Mouse (Mus musculus): ENCODE measurements at regions not wholly inside any gene's neighbourhood (a gene's known extent, or its start where the extent isn't known, plus 50 kb on each side); places are given as distances from the start of the nearest gene placed in this dataset.
"Not testable (repeated sequence)": the region's sequence is repeated elsewhere in the genome, so short reads cannot be mapped to it uniquely, and the experiment has no call there.

GRCm38 (mm10) chrX:91059251-91059650 lies 167.3 kb downstream of the Gm44 start:
- DNase-seq (ENCODE audit: low spot score): peak; percentile 2

- DNase-seq (ENCODE audit: low spot score): not testable (repeated sequence)
Measured at GRCm38 (mm10) chrX:91085137-91085536, 193.2 kb downstream of the Gm44 start.
